Mouse (Mus musculus): Measurements from ENCODE around the gene Thoc5. TPM values are rescaled to one million over a fixed set of nuclear protein-coding genes. Genes with fewer than 3 reads are reported as not detected.

The Thoc5 gene
- polyA plus RNA-seq, 1 experiment from 2014 or later = 61.8 TPM

DNA sequence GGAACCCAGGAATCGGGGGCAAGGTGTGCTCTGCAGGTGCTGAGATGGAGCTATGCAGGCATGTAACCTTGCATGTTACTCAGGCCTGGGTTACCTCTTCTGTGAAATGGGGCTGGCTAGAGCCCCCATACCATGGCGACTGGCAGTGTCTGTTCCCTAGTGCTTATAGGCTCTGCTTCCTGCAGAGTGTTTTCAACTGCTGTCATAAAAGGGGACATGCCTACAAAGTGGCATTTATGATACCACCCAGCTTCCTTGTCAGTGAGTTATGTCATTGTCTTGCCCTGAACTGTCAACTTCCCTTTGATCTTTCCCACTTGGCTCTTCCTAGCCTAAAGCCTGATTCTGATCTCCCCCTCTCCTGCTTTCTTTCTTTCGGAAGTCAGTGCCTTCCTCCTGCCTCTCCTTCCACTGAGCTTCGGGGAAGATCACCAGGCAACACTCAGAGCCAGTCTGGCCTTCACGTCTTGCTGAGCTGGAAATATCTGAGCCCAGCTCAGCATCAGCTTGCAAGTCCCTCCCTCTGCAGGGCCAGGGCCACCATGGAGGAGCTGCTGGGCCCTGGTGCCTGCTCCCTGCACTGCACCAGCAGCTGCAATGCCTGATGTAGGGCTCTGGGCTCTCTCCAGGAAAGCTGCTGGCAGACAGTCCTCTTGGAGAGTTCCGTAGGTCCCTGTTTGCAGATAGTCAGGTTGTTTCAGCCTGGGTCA, 68.1 kb downstream of the Thoc5 start:
- WGBS = 60% methylated on average over 6 of the region's 6 CpGs
- H3K9me3 ChIP-seq = no peaks in the 10 kb centered on the region
- H3K4me2 ChIP-seq (replicated peaks) = no peak overlapping the region

DNA sequence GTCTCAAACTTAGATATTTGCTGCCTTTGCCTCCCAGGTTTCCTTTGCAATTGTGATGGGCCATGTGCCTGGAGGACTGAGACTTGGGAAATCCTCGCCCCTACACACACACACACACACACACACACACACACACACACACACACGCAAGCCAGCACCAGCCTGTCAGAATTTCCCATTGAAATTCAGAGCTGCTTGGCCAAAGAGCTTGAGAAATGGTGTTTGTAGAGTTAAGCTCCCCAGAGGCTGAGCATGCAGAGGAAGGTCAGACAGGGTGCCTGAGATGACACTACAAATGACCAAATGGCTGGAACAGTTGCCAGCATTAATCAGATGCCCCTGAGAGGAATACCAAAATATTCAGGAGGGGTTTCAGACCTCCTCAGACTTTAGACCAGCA, 71.2 kb downstream of the Thoc5 start:
- no peaks in the 10 kb centered on the region for H3K9me3 ChIP-seq
- no peaks in the 10 kb centered on the region for H3K27me3 ChIP-seq
- WGBS = 52% methylated on average over 2 of the region's 2 CpGs
- no peak overlapping the region for H3K9ac ChIP-seq (replicated peaks)
- H3K4me3 ChIP-seq = no peak overlapping the region
- H3K27ac ChIP-seq (replicated peaks) = no peak overlapping the region
- no peaks in the 10 kb centered on the region for H3K4me1 ChIP-seq
- H3K4me2 ChIP-seq (replicated peaks) = no peak overlapping the region
- no peak for ATAC-seq (ENCODE audit: low FRiP score, low read depth)
- no peaks in the 10 kb centered on the region for H3K36me3 ChIP-seq

More for the DNA sequence above, 68.1 kb downstream of the Thoc5 start:
- Histone ChIP-seq H3K36me3 (no peaks in the 10 kb centered on the region), H3K27me3 (peaks cover 2% of the 10 kb centered on the region; the same call in 1 of the 2 replicates), H3K27ac (replicated peaks) (no peak overlapping the region), H3K4me1 (no peaks in the 10 kb centered on the region), H3K9ac (replicated peaks) (no peak overlapping the region), H3K4me3 (no peak overlapping the region)
- ATAC-seq (ENCODE audit: low FRiP score, low read depth) = no peak

DNA sequence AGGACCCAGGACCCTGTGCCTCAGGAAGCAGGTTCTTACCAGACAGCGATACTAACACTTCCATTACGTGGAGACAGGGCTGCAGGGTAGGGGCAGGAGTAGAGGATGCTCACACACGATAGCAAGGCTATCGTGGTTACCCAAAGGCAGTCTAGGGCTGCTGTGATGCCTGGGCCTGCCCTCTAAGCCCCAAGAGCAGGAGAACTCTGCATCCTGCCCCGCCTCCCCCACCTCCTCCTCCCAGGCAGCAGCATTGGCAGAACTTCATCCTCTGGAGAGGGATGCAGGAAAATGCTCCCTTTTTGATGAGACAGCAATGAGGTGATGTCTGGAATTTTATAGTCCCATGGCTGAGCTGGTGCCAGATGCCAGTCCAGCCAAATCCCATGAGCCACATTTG, 71.8 kb downstream of the Thoc5 start:
- Histone ChIP-seq H3K4me3 (no peak overlapping the region), H3K27ac (replicated peaks) (no peak overlapping the region), H3K4me1 (no peaks in the 10 kb centered on the region), H3K9ac (replicated peaks) (no peak overlapping the region), H3K36me3 (no peaks in the 10 kb centered on the region), H3K27me3 (no peaks in the 10 kb centered on the region), H3K4me2 (replicated peaks) (no peak overlapping the region), H3K9me3 (no peaks in the 10 kb centered on the region)
- ATAC-seq (ENCODE audit: low FRiP score, low read depth) = no peak
- 78% methylated on average over 5 of the region's 5 CpGs for WGBS

DNA sequence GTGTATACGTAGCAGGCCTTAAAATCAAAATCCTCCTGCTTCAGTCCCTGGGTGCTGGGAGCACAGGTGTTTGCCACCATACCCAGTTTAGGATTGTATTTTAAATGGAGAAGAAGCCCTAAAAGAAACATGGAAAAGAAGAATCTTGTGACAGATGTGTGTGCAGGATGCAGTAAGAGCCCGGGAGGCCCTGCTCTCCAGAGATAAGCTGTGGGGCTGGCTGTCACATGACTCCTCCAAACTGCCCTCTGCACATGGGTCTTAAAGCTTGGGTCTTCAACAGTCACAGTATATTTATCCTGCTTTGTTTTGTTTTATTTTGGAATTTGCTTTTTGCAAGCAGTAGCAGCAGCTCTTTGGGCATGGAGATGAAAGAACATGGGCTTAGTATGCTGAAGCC, 72.4 kb downstream of the Thoc5 start:
- Histone ChIP-seq H3K4me2 (replicated peaks) (no peak overlapping the region), H3K27me3 (no peaks in the 10 kb centered on the region), H3K4me1 (no peaks in the 10 kb centered on the region), H3K9me3 (no peaks in the 10 kb centered on the region), H3K9ac (replicated peaks) (no peak overlapping the region), H3K36me3 (no peaks in the 10 kb centered on the region), H3K27ac (replicated peaks) (no peak overlapping the region), H3K4me3 (no peak overlapping the region)
- ATAC-seq (ENCODE audit: low FRiP score, low read depth) = no peak
- 65% methylated on average over 2 of the region's 2 CpGs for WGBS

DNA sequence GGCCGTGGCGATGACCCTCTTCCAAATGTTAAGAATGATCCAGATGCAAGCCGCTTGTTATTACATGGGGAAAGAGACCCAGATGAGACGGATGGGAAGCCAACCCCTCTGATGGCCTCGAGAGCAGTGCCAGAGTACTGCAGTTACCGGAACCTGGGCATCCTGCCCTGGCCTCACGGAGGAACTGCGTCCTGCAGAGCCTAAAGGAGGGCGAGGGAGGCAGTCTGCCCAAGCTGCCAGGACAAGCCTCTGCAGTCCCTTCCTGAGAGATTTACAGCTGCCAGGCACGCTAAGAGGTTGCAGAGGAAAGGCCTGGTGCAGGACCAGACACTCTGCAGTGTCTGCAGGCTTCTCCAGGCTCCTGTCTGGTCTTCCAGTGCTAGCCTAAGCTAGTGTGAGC, 73.3 kb downstream of the Thoc5 start:
- Histone ChIP-seq H3K4me3 (no peak overlapping the region), H3K36me3 (no peaks in the 10 kb centered on the region), H3K9me3 (no peaks in the 10 kb centered on the region), H3K27me3 (no peaks in the 10 kb centered on the region), H3K4me2 (replicated peaks) (no peak overlapping the region), H3K9ac (replicated peaks) (0 out of 2 replicates have a peak overlapping the region, but pooled peaks have one; percentile 11), H3K27ac (replicated peaks) (no peak overlapping the region), H3K4me1 (no peaks in the 10 kb centered on the region)
- ATAC-seq (ENCODE audit: low FRiP score, low read depth) = no peak
- 80% methylated on average over 10 of the region's 10 CpGs for WGBS

DNA sequence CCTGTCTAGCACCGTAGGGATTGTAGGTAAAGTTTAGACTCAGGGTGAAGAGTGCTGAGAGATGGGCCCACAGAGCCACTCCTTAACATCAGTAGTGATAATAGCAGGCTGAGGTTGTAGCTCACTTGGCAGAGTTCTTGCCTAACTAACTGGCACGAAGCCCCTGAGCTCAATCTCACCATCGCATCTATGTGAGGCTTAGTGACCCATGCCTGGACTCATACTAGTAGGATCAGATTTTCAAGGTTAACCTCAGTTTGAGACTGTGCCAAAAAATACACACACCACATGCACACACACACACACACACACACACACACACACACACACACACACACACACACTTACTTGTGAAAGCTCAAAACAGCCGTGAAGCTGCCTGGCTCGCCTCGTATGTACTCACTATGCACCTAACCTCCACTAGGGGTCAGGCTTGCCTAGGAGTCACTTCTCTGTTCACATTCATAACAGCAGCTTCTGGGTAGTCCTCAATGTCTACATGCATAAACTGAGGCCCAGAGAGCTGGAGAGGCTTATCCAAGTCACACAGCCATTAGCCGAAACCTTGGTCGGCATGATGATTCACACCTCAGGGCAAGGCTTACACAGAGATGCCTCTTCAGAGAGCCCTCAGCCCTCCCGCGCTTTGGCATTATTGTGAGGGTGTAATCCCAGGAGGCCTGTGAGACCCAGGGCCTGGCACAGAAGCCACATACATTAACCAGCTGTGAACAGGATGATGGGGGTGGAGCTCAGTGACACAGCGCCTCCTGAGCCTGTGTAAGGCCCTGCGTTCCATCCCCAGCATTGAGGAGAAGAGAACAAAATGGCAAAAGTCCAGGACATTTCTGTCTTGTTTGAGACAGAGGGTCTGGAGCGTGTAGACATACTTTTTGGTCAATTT, 78.1 kb downstream of the Thoc5 start:
- no peak for ATAC-seq (ENCODE audit: low FRiP score, low read depth)
- no peaks in the 10 kb centered on the region for H3K4me1 ChIP-seq
- no peak overlapping the region for H3K4me2 ChIP-seq (replicated peaks)
- no peak overlapping the region for H3K4me3 ChIP-seq
- no peak overlapping the region for H3K27ac ChIP-seq (replicated peaks)
- H3K27me3 ChIP-seq = peaks cover 6% of the 10 kb centered on the region; the same call in 1 of the 2 replicates
- 64% methylated on average over 13 of the region's 13 CpGs for WGBS
- H3K9ac ChIP-seq (replicated peaks) = no peak overlapping the region
- H3K36me3 ChIP-seq = no peaks in the 10 kb centered on the region
- H3K9me3 ChIP-seq = no peaks in the 10 kb centered on the region

DNA sequence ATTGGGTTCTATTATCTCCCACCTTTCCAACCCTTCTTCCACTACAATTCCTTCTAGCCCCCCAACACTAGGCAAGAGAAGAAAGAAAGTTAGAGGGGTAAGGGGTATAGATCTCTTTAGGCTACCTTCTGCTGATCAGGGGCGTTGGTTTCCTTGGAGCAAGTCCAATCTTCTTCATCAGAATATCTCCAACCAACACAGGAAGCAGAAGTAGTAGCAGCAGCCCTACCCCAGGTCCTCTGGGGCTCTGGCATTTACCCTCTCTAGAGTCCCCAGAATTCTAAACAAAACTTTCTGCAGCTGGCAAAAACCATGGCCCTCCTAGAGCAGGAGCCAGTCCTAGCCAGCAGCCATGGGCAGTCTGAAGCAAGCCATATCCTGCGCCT, 78.7 kb downstream of the Thoc5 start:
- no peak for ATAC-seq (ENCODE audit: low FRiP score, low read depth)
- Histone ChIP-seq H3K36me3 (no peaks in the 10 kb centered on the region), H3K27me3 (peaks cover 6% of the 10 kb centered on the region; the same call in 1 of the 2 replicates), H3K4me3 (no peak overlapping the region), H3K4me1 (no peaks in the 10 kb centered on the region), H3K9me3 (no peaks in the 10 kb centered on the region), H3K27ac (replicated peaks) (no peak overlapping the region), H3K4me2 (replicated peaks) (no peak overlapping the region), H3K9ac (replicated peaks) (no peak overlapping the region)
- 82% methylated on average over 2 of the region's 2 CpGs for WGBS

DNA sequence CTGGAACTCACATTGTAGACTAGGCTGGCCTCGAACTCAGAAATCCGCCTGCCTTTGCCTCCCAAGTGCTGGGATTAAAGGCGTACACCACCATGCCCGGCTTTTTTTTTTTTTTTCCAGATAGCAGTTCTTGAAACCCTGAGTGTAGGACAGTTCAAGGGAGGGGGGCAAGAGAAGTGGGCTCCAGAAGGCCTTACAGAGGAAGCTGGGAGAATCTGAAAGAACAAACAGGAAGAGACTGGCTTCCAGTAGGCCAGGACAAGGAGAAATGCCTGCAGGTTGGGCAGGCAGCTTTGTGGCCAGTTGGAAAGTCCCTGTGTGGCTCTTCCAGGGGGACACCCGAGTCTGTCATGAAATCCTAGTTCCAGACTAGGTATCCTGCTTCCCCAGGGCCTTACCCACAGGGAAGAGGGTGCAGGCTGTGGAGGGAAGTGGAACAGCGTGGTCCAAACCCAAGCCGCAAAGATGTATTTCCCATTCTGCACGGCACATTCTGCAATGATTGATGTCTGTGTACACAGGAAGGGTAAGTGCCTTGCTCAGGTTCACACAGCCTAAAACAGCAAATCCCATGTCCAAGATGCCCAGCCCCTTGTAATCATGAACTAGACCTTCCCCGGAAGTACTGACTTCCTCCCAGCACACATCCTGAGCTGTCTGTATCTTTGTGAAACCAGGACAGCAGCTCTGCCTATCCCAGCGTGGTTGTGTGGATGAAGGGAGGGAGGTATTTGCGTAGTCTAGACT, 79.4 kb downstream of the Thoc5 start:
- H3K27me3 ChIP-seq = peaks cover 6% of the 10 kb centered on the region; the same call in 1 of the 2 replicates
- H3K9me3 ChIP-seq = no peaks in the 10 kb centered on the region
- WGBS = 80% methylated on average over 11 of the region's 11 CpGs

DNA sequence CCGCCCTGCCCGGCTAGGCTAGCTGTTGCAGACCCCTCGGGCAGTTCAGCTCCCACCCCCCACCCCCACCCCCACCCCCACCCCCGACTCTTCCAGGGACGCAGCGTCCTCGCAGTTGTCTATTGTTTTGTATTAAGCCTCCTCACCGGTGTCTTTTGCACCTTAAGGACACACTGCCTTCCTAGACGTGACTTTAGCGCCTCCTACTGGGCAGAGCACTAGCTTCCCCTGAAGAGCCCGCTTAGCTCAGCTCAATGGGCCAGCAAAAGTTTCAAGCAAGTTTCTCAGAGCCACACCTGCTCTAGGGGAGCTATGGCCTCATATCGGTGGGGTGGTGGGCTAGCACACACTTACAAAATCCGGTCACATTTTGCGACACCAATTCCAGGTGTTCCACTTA, 80.5 kb downstream of the Thoc5 start:
- no peaks in the 10 kb centered on the region for H3K9me3 ChIP-seq
- no peaks in the 10 kb centered on the region for H3K36me3 ChIP-seq
- H3K27me3 ChIP-seq = peaks cover 6% of the 10 kb centered on the region; the same call in 1 of the 2 replicates
- no peak for ATAC-seq (ENCODE audit: low FRiP score, low read depth)
- H3K9ac ChIP-seq (replicated peaks) = no peak overlapping the region
- no peaks in the 10 kb centered on the region for H3K4me1 ChIP-seq
- WGBS = 7% methylated on average over 14 of the region's 14 CpGs
- peak overlapping the region; percentile 15; the same call in 1 of the 2 replicates for H3K4me3 ChIP-seq
- H3K4me2 ChIP-seq (replicated peaks) = peak overlapping the region; percentile 39
- H3K27ac ChIP-seq (replicated peaks) = no peak overlapping the region

More for the DNA sequence above, 79.4 kb downstream of the Thoc5 start:
- H3K27ac ChIP-seq (replicated peaks) = no peak overlapping the region
- no peak overlapping the region for H3K4me2 ChIP-seq (replicated peaks)
- H3K36me3 ChIP-seq = no peaks in the 10 kb centered on the region
- no peak overlapping the region for H3K9ac ChIP-seq (replicated peaks)
- no peaks in the 10 kb centered on the region for H3K4me1 ChIP-seq
- no peak overlapping the region for H3K4me3 ChIP-seq
- ATAC-seq (ENCODE audit: low FRiP score, low read depth) = no peak
